Mouse (Mus musculus): Measurements from ENCODE around the gene Tmem45b. TPM values are rescaled to one million over a fixed set of nuclear protein-coding genes. Genes with fewer than 3 reads are reported as not detected.

The Tmem45b gene
- total RNA-seq, 2 experiments from 2014 or later: not detected

DNA sequence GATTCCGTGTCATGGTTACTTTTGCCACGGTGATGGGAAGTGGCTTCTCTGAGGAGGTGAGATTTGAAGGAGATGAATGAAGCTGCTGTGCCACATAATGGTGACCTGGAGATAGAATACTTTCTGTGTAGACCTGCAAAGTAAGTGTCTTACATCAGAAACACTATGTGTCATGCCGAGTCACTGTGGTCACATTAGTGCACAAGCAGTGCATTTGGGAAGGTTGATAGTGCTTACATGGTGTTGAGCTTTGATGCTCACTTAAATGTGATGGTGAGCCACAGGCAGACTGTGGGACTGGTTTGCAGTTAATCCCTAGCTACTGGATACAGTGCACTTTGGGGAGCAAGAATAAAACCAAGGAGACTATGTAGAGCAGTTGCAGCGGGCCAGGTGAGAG is 52.1 kb downstream of the Tmem45b start:
- no peak for ATAC-seq (replicated peaks; ENCODE audit: poor library complexity, severe bottlenecking)

DNA sequence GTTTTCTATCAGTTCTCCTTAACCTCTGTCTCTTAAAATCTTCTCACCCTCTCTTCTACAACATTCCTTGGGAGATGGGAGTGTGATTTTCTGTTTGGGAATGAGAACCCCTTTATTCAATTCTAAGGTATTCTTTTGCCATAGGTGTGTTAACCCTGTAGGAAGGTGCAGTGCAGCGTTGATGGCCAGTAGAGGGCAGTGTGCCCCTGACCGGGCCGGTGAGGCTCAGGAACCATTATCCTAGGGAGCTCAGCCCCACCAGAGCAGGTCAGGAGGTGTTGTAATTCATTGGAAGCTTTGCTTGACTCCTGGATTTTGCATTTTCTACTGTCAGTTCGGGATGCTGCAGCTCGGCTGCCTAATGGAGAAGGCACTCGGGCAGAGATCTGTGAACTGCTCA is 59.0 kb downstream of the Tmem45b start:
- ATAC-seq (replicated peaks; ENCODE audit: poor library complexity, severe bottlenecking): peak; percentile 81

- no peak for ATAC-seq (replicated peaks; ENCODE audit: poor library complexity, severe bottlenecking)
Measured at GRCm38 (mm10) chr9:31404311-31404710, 60.0 kb downstream of the Tmem45b start.

DNA sequence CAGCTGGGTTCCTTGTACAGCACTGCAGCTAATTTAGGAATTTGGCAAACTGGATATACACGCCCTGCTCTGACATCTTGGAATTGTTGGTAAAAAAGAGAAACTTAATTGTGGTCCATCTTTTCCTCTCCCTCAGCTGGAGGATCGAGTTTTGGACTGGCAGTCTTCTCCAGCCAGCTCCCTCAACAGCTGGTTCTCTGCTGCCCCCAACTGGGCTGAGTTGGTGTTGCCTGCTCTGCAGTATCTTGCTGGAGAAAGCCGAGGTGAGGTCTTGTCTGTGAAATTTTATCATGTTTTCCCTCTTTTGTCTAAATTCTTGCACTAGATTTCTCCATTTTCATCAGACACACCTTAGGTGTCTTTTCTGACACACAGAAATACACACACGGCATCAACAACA is 63.8 kb downstream of the Tmem45b start:
- ATAC-seq (replicated peaks; ENCODE audit: poor library complexity, severe bottlenecking): peak; percentile 90

- ATAC-seq (replicated peaks; ENCODE audit: poor library complexity, severe bottlenecking): no peak
Measured at GRCm38 (mm10) chr9:31387206-31387605, 77.1 kb downstream of the Tmem45b start.

DNA sequence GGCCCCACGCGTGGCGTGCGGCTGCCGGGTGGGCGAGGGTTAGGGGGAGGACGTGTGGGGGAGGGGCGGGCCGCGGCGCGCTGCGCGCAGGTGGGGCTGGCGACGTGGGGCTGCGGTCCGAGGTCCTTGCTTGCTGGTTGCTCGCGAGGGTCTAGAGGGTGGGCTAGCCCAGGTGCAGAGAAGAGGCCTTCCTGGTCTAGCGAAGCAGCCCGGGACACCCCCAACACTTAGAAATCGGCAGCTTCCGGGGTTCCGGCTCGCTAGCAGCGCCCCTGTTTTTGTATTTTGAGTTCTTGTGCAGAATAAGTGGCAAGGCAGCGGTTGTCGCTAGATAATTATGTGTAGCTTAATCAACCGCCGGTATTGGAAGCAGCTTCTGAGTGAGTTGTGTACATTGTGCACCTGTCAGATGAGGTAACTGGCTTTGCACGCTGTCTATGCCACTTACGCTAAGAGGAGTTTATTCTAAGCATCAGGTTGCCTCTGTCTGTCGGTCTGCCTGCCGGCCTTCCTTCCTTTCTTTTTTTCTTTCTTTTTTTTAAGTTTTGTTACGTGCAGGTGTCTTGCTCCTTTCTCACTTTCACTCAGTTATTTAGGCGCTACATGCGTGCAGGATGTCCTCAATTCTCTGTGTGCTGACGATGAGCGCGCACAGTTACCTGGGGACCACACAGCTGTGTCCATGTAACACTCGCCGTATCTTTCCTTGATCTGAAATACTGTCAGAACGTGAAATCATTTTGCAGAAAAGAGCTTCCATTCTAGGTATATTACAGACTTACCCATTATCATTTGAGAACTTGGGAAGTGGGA is 77.7 kb downstream of the Tmem45b start:
- ATAC-seq (replicated peaks; ENCODE audit: poor library complexity, severe bottlenecking): peak; percentile 10; the same call in 1 of the 2 replicates

DNA sequence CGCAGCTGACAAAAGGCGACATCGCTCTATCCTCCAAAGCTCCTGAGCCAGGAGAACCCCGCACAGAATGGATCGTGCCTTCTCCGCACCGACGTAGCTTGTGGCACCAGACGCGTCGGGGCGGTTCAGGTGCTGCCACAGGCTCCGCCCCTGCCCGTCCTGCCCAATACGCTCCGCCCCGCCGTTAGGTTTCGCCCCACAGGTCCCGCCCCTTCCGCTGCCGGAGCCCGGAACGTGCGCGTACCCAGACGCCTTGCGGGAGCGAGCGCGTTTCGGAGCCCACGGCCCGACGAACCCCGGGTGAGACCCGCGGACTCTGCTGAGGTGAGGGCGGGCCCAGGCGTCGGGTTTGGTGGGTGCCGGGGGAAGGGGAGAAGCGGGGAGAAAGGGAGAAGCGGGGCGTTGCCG is 78.3 kb downstream of the Tmem45b start, which contains the start of gene Nfrkb:
Nfrkb (plus strand) TSS at position 246 of the 408 bp plus-strand sequence.
- ATAC-seq (replicated peaks; ENCODE audit: poor library complexity, severe bottlenecking): peak; percentile 99

DNA sequence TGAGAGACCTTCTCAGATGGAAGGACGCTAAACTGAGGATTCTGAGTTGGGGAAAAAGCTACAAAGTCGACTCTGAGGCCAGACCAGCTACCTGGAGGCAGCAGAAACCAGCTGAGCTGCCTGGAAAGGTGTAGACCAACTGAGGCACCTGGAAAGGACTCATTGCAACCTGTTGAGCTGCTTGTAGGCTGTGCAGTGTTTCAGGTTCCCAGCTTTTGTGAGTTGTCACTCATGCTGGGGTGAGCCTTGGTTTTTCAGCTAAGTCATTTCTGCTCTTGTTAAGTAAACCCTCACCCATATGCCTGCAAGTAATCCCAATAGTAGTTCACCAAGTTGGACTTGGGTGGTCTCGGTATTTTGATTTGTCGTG is 78.8 kb downstream of the Tmem45b start:
- peak; percentile 17; the same call in 1 of the 2 replicates for ATAC-seq (replicated peaks; ENCODE audit: poor library complexity, severe bottlenecking)

- no peak for ATAC-seq (replicated peaks; ENCODE audit: poor library complexity, severe bottlenecking)
Measured at GRCm38 (mm10) chr9:31384786-31385499, 79.3 kb downstream of the Tmem45b start.

- ATAC-seq (replicated peaks; ENCODE audit: poor library complexity, severe bottlenecking): no peak
Measured at GRCm38 (mm10) chr9:31376661-31377060, 87.6 kb downstream of the Tmem45b start.

Other genes with a start within 250 kb of the Tmem45b start
- 12.4 and 14.1 TPM in 2 replicates for gene Prdm10, start 183.9 kb downstream of the Tmem45b start, total RNA-seq (2014; fragmentation: Nextera tagmentation)
- gene Prdm10, start 183.9 kb downstream of the Tmem45b start, total RNA-seq (2017): 6.4 and 7.3 TPM in 2 replicates
- gene Nfrkb, start 78.3 kb downstream of the Tmem45b start, total RNA-seq (2014; fragmentation: Nextera tagmentation): 31.6 and 40.8 TPM in 2 replicates
- 20.9 and 24.8 TPM in 2 replicates for gene Nfrkb, start 78.3 kb downstream of the Tmem45b start, total RNA-seq (2017)